Mouse (Mus musculus): ENCODE measurements around the gene 4933407L21Rik. TPM values are rescaled to one million over a fixed set of nuclear protein-coding genes. Genes with fewer than 3 reads are reported as not detected.

Gene 4933407L21Rik
- total and polyA plus RNA-seq, 3 experiments, result not detected

GRCm38 (mm10) chr1:85895391-85895837, 32.9 kb upstream of the 4933407L21Rik start:
- Histone ChIP-seq H3K9ac (ENCODE audit: low read depth, low read length) (peak overlapping the region; percentile 62), H3K36me3 (ENCODE audit: control insufficient read depth, insufficient read depth, low read length) (no peaks in the 10 kb centered on the region; the same call in 1 of the 2 replicates), H3K4me3 (peak overlapping the region; percentile 77), H3K79me2 (replicated peaks; ENCODE audit: control insufficient read depth, insufficient read depth, low read length) (no peaks in the 10 kb centered on the region), H3K27me3 (ENCODE audit: control insufficient read depth, insufficient read depth, low read length) (no peaks in the 10 kb centered on the region), H3K4me1 (ENCODE audit: control insufficient read depth, insufficient read depth, low read length) (peaks cover 21% of the 10 kb centered on the region), H3K27ac (peak overlapping the region; percentile 72)
- intact Hi-C loops (cut with DNase I), result loop anchor here (2.0 kb wide), 2 partner anchors 39 to 43 kb away; no protein-coding TSS in a partner anchor
- peak; percentile 70 to 78 for DNase-seq
- TF ChIP-seq CTCF (IDR thresholded peaks at IDR 0.05) (peak; percentile 67), POLR2A (IDR thresholded peaks at IDR 0.05; ENCODE audit: insufficient read depth, low read depth, low read length) (0 out of 2 replicates have a peak, but pooled peaks have one; percentile 33), EP300 (IDR thresholded peaks at IDR 0.05; ENCODE audit: insufficient read depth, low read depth, low read length) (0 out of 2 replicates have a peak, but pooled peaks have one; percentile 54)
- 9% methylated on average over 15 of the region's 15 CpGs for WGBS

GRCm38 (mm10) chr1:85896110-85896509, 32.2 kb upstream of the 4933407L21Rik start:
- H3K27ac ChIP-seq, result peak overlapping the region; percentile 72
- intact Hi-C loops (cut with DNase I), result no loop called here
- DNase-seq, result no peak
- H3K36me3 ChIP-seq (ENCODE audit: control insufficient read depth, insufficient read depth, low read length), result no peaks in the 10 kb centered on the region; the same call in 1 of the 2 replicates
- H3K79me2 ChIP-seq (replicated peaks; ENCODE audit: control insufficient read depth, insufficient read depth, low read length), result no peaks in the 10 kb centered on the region
- WGBS, result 66% methylated on average over 5 of the region's 5 CpGs
- no peak for TF ChIP-seq EP300 (IDR thresholded peaks at IDR 0.05; ENCODE audit: insufficient read depth, low read depth, low read length)
- TF ChIP-seq POLR2A (IDR thresholded peaks at IDR 0.05; ENCODE audit: insufficient read depth, low read depth, low read length), result no peak
- TF ChIP-seq CTCF (IDR thresholded peaks at IDR 0.05), result no peak
- H3K9ac ChIP-seq (ENCODE audit: low read depth, low read length), result no peak overlapping the region
- no peaks in the 10 kb centered on the region for H3K27me3 ChIP-seq (ENCODE audit: control insufficient read depth, insufficient read depth, low read length)
- peaks cover 27% of the 10 kb centered on the region for H3K4me1 ChIP-seq (ENCODE audit: control insufficient read depth, insufficient read depth, low read length)
- H3K4me3 ChIP-seq, result no peak overlapping the region

- Histone ChIP-seq H3K9ac (ENCODE audit: low read depth, low read length) (no peak overlapping the region), H3K36me3 (ENCODE audit: control insufficient read depth, insufficient read depth, low read length) (peaks cover 3% of the 10 kb centered on the region), H3K79me2 (replicated peaks; ENCODE audit: control insufficient read depth, insufficient read depth, low read length) (no peaks in the 10 kb centered on the region), H3K4me1 (ENCODE audit: control insufficient read depth, insufficient read depth, low read length) (peaks cover 33% of the 10 kb centered on the region), H3K27ac (peak overlapping the region; percentile 27), H3K27me3 (ENCODE audit: control insufficient read depth, insufficient read depth, low read length) (no peaks in the 10 kb centered on the region), H3K4me3 (no peak overlapping the region)
- DNase-seq, result peak in 1 of 2 experiments; percentile 37
- WGBS, result 32% methylated on average over 12 of the region's 12 CpGs
- intact Hi-C loops (cut with DNase I), result no loop called here
- TF ChIP-seq CTCF (IDR thresholded peaks at IDR 0.05) (no peak), POLR2A (IDR thresholded peaks at IDR 0.05; ENCODE audit: insufficient read depth, low read depth, low read length) (no peak), EP300 (IDR thresholded peaks at IDR 0.05; ENCODE audit: insufficient read depth, low read depth, low read length) (no peak)
Measured at GRCm38 (mm10) chr1:85896781-85897700, 31.2 kb upstream of the 4933407L21Rik start.

DNA sequence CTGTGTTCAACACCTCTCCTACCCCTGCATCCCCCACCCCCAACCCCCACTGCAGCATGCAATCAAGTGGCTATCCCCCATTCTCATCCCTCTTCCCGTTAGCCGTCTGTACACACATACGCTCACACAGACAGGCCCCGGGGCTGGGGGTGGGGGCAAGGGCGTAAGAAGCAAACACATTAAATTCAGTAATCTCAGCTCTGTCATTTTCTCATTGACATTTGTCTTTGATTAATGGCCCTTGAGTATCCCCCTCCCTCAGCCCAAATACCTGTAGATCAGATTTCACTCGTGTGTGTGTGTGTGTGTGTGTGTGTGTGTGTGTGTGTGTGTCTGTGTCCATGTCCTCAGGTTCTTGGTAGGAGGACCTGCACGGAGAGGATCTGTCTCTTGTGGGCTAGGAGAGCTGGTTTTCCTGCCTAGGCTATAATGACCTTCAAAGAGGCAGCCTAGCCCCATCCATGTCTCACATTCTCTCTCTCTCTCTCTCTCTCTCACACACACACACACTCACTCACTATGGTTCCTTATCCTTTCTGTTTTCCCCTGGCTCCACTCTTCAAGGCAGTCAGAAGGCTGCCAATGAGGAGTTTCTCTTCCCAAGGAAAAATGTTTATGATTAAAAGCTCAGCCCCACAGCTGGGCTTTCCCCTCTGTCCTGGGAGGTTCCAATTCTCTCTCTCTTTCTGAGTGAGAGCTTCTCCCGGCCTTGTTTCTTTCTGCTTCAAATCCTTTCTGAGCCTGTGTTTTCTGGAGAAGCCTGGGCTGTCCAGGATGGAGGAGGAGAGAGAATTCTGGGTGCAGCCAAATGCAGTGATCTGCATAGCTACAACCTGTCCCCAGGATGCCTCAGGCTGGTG, 30.2 kb upstream of the 4933407L21Rik start:
- Histone ChIP-seq H3K9ac (ENCODE audit: low read depth, low read length) (no peak overlapping the region), H3K4me1 (ENCODE audit: control insufficient read depth, insufficient read depth, low read length) (peaks cover 36% of the 10 kb centered on the region), H3K36me3 (ENCODE audit: control insufficient read depth, insufficient read depth, low read length) (peaks cover 3% of the 10 kb centered on the region), H3K27ac (no peak overlapping the region), H3K4me3 (no peak overlapping the region), H3K79me2 (replicated peaks; ENCODE audit: control insufficient read depth, insufficient read depth, low read length) (no peaks in the 10 kb centered on the region), H3K27me3 (ENCODE audit: control insufficient read depth, insufficient read depth, low read length) (no peaks in the 10 kb centered on the region)
- TF ChIP-seq CTCF (IDR thresholded peaks at IDR 0.05), result no peak
- TF ChIP-seq EP300 (IDR thresholded peaks at IDR 0.05; ENCODE audit: insufficient read depth, low read depth, low read length), result no peak
- no peak for TF ChIP-seq POLR2A (IDR thresholded peaks at IDR 0.05; ENCODE audit: insufficient read depth, low read depth, low read length)
- 54% methylated on average over 8 of the region's 8 CpGs for WGBS
- DNase-seq, result no peak
- intact Hi-C loops (cut with DNase I), result no loop called here

- H3K4me3 ChIP-seq, result no peak overlapping the region
- peaks cover 36% of the 10 kb centered on the region for H3K4me1 ChIP-seq (ENCODE audit: control insufficient read depth, insufficient read depth, low read length)
- intact Hi-C loops (cut with DNase I), result no loop called here
- H3K36me3 ChIP-seq (ENCODE audit: control insufficient read depth, insufficient read depth, low read length), result peaks cover 3% of the 10 kb centered on the region
- no peak overlapping the region; the same call in 1 of the 2 replicates for H3K27ac ChIP-seq
- WGBS, result 64% methylated on average over 12 of the region's 12 CpGs
- no peak for TF ChIP-seq POLR2A (IDR thresholded peaks at IDR 0.05; ENCODE audit: insufficient read depth, low read depth, low read length)
- TF ChIP-seq CTCF (IDR thresholded peaks at IDR 0.05), result no peak
- TF ChIP-seq EP300 (IDR thresholded peaks at IDR 0.05; ENCODE audit: insufficient read depth, low read depth, low read length), result no peak
- no peaks in the 10 kb centered on the region for H3K27me3 ChIP-seq (ENCODE audit: control insufficient read depth, insufficient read depth, low read length)
- DNase-seq, result no peak
- no peaks in the 10 kb centered on the region for H3K79me2 ChIP-seq (replicated peaks; ENCODE audit: control insufficient read depth, insufficient read depth, low read length)
- H3K9ac ChIP-seq (ENCODE audit: low read depth, low read length), result no peak overlapping the region
Measured at GRCm38 (mm10) chr1:85898761-85899387, 29.4 kb upstream of the 4933407L21Rik start.

Measured in heart, adult 2 months (tissue).